Mouse (Mus musculus): Measurements from ENCODE around the gene Il20rb.

Gene Il20rb

GRCm38 (mm10) chr9:100419103-100419502 lies 67.5 kb downstream of the Il20rb start:
- no peak for DNase-seq

- DNase-seq, result no peak
These were observed 69.8 kb downstream of the Il20rb start for GRCm38 (mm10) chr9:100416756-100417155.

- no peak for DNase-seq
These were observed 70.3 kb downstream of the Il20rb start for GRCm38 (mm10) chr9:100416299-100416698.

- DNase-seq, result peak; percentile 88
These were observed 71.1 kb downstream of the Il20rb start for GRCm38 (mm10) chr9:100415328-100415979.
